Mouse (Mus musculus) embryo, embryonic 11 days (tissue): ENCODE measurements around the gene Lamtor3.
A peak's percentile ranks its signal among the peaks of the same experiment; 100 is the strongest.
"Not testable (repeated sequence)": the region's sequence is repeated elsewhere in the genome, so short reads cannot be mapped to it uniquely, and the experiment has no call there.

Experiments
- DNase-seq: peaks from one replicate; pipeline ENCODE4 v3.0.0-alpha.2; 2015

The Lamtor3 gene

GRCm38 (mm10) chr3:137935570-137936525 is 17.5 kb downstream of the Lamtor3 start:
- DNase-seq: peak; percentile 37

- DNase-seq: no peak
Measured at GRCm38 (mm10) chr3:137936541-137936940, 18.2 kb downstream of the Lamtor3 start.

- peak; percentile 68 for DNase-seq
Measured at GRCm38 (mm10) chr3:137938608-137939007, 20.3 kb downstream of the Lamtor3 start.

- DNase-seq: no peak
Measured at GRCm38 (mm10) chr3:137940757-137941156, 22.5 kb downstream of the Lamtor3 start.

- DNase-seq: no peak
Measured at GRCm38 (mm10) chr3:137941555-137941954, 23.2 kb downstream of the Lamtor3 start.

GRCm38 (mm10) chr3:137942098-137942622 is 23.9 kb downstream of the Lamtor3 start:
- DNase-seq: no peak

- DNase-seq: no peak
Measured at GRCm38 (mm10) chr3:137943737-137944154, 25.4 kb downstream of the Lamtor3 start.

GRCm38 (mm10) chr3:137946827-137947226 is 28.5 kb downstream of the Lamtor3 start:
- no peak for DNase-seq

GRCm38 (mm10) chr3:137947525-137947924 is 29.2 kb downstream of the Lamtor3 start:
- no peak for DNase-seq

- no peak for DNase-seq
Measured at GRCm38 (mm10) chr3:137950191-137950885, 32.0 kb downstream of the Lamtor3 start.

GRCm38 (mm10) chr3:137951302-137951701 is 33.0 kb downstream of the Lamtor3 start:
- DNase-seq: not testable (repeated sequence)

- DNase-seq: no peak
Measured at GRCm38 (mm10) chr3:137951819-137952218, 33.5 kb downstream of the Lamtor3 start.

GRCm38 (mm10) chr3:137952225-137952913 is 34.1 kb downstream of the Lamtor3 start:
- no peak for DNase-seq

- DNase-seq: peak; percentile 56
Measured at GRCm38 (mm10) chr3:137952914-137953880, 34.9 kb downstream of the Lamtor3 start.

- DNase-seq: no peak
Measured at GRCm38 (mm10) chr3:137954256-137954916, 36.1 kb downstream of the Lamtor3 start.

- DNase-seq: peak; percentile 43
Measured at GRCm38 (mm10) chr3:137955560-137956081, 37.3 kb downstream of the Lamtor3 start.

- no peak for DNase-seq
Measured at GRCm38 (mm10) chr3:137957864-137958263, 39.6 kb downstream of the Lamtor3 start.

- no peak for DNase-seq
Measured at GRCm38 (mm10) chr3:137958352-137958751, 40.0 kb downstream of the Lamtor3 start.

- DNase-seq: no peak
Measured at GRCm38 (mm10) chr3:137959456-137959855, 41.1 kb downstream of the Lamtor3 start.

- DNase-seq: no peak
Measured at GRCm38 (mm10) chr3:137961736-137962385, 43.6 kb downstream of the Lamtor3 start.
